Mouse (Mus musculus) adrenal gland, postnatal 36 days (tissue): ENCODE results near the gene Gm20605. TPM values are rescaled to one million over a fixed set of nuclear protein-coding genes. Genes with fewer than 3 reads are reported as not detected.

ENCODE experiments used
- DNase-seq, 2 experiments: peaks; one replicate each; pipeline ENCODE4 v3.0.0; 2021; ENCODE audit warnings: mixed read lengths in 1 of 2
- long read RNA-seq, 2 experiments: library from polyadenylated mRNA; stranded (forward); transcript quantifications; one replicate each; pipeline ENCODE4 v2.0.0; 2021; ENCODE audit warnings: borderline sequencing depth in 2 of 2
- total RNA-seq, 2 experiments: library from RNA; stranded (reverse); gene quantifications; 2 replicates each; pipeline ENCODE4 v1.2.3; 2021

Gene Gm20605
- 1 to 10 TPM; 7.9 to 9.6 TPM for total RNA-seq
- long read RNA-seq, experiment 1, partial matches to known transcripts: 2 of 7 reads
- long read RNA-seq, experiment 1, other reads (novel, unspliced or antisense): 5 of 7 reads
- long read RNA-seq, experiment 2, full-length matches to known transcripts: 1 of 4 reads
- long read RNA-seq, experiment 2, partial matches to known transcripts: 0 of 4 reads
- long read RNA-seq, experiment 2, other reads (novel, unspliced or antisense): 3 of 4 reads

- peak; percentile 99 for DNase-seq
These were observed at the start of gene Gm20605, which contains the start of the genes Fbxo24 and Lrch4 for GRCm38 (mm10) chr5:137628498-137629305. Gene Gm20605, plus strand, starts transcription at chr5:137629175. Gene Fbxo24, minus strand, starts transcription at chr5:137629002. Gene Lrch4, plus strand, starts transcription at chr5:137629121.

DNA sequence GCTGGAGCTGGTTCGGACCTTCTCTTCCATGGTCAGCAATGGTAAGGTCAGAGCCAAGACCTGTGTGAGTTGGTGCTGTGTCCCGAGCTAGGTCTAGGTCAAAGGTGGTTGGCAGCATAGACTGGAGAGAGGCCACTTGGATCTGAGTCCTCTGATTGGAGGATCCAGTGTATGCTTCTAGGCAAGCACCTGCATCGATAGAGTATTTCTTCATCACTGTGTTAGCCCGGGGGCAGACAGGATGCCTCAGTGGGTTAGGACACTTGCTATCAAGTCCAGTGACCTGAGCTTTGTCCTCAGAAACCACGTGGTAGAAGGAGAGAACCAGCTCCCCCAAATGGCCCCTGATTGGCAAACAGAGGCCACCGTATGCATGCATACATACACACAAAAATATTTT lies 48.7 kb upstream of the Gm20605 start:
- no peak for DNase-seq

- no peak for DNase-seq
These were observed 46.3 kb upstream of the Gm20605 start for GRCm38 (mm10) chr5:137582702-137583101.

GRCm38 (mm10) chr5:137583670-137584169 lies 45.3 kb upstream of the Gm20605 start:
- no peak for DNase-seq

GRCm38 (mm10) chr5:137584976-137585375 lies 44.0 kb upstream of the Gm20605 start:
- DNase-seq: peak; percentile 81 to 84

- no peak for DNase-seq
These were observed 38.5 kb upstream of the Gm20605 start for GRCm38 (mm10) chr5:137590507-137590906.

GRCm38 (mm10) chr5:137595921-137596320 lies 33.1 kb upstream of the Gm20605 start:
- no peak for DNase-seq

- no peak for DNase-seq
These were observed 32.2 kb upstream of the Gm20605 start for GRCm38 (mm10) chr5:137596601-137597261.

DNA sequence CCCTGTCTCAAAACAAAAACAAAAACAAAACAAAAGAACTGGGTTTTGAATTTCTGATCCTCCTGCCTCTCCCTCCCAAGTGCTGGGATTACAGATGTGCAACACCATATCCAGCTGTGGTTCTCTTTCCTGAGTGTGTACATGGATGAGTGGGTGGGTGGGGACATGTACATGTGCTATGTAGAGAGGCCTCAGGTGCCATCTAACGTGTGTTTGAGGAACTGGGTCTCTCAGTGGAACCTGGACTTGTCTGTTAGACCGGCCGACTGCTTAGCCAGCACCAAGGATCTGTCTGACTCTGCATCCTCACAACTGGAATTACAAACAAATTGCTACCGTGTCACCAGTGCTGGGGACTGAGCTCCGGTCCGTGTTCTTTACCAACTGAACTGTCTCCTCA lies 31.4 kb upstream of the Gm20605 start:
- no peak for DNase-seq

GRCm38 (mm10) chr5:137598100-137598826 lies 30.7 kb upstream of the Gm20605 start:
- DNase-seq: no peak

- no peak for DNase-seq
These were observed 29.4 kb upstream of the Gm20605 start for GRCm38 (mm10) chr5:137599600-137599999.

DNA sequence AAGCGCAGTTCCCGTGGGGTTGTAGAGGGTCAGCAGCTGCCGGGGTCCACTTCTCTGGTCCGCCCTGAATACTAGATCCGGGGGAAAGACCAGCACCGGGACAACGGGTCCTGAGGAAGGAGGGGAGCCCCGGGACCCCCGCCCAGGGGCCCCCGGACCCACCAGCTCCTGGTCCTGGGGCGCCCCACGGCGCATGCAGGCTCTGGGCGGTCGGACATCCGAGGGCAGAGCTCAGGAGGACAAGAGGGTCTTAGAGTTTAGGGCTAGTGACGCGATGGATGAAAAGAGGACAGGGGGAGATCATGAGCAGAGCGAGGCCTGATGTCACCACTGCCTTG lies 28.7 kb upstream of the Gm20605 start:
- DNase-seq: no peak

DNA sequence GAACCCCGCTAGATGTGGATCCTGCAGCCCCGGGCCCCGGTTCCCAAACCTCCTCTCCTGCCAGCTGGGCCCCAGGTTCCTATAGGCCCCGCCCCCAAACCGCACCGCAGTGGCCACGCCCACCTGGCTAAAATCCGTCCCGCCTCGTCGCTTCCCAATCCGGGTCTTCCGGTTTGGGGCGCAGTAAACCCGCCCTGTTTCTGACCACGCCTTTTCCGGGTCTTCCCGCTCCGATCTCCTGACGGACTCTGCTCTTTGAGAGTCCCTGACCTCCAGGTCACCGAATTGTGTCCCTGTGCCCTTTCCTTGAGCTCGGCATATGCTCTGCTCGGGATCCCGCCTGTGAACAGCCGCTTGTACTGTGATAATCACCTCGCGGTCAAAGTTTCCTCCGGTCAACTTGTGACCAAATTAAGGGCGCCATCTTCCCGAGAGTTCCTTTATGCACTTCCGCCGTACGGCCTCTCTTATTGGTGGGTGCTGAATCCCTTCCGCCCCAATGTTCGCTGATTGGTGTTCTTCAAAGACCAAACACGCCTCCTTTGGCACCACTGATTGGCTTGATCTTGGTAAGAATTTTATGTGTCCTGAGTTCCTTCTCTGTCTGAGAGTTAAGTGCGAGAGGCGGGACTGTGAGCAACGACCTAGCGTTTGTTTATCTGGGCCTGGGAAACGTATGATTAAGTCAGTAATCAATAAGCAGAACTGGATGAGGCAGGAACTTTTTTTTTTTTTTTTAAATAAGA lies 28.2 kb upstream of the Gm20605 start, which contains the start of gene Mospd3:
Gene Mospd3, minus strand, starts transcription at position 440 of the 746 bp plus-strand sequence.
- peak; percentile 97 for DNase-seq

GRCm38 (mm10) chr5:137601365-137601729 lies 27.6 kb upstream of the Gm20605 start:
- DNase-seq: peak; percentile 37 to 46

GRCm38 (mm10) chr5:137607860-137608653 lies 20.9 kb upstream of the Gm20605 start:
- no peak for DNase-seq

- DNase-seq: no peak
These were observed 20.3 kb upstream of the Gm20605 start for GRCm38 (mm10) chr5:137608654-137609190.

DNA sequence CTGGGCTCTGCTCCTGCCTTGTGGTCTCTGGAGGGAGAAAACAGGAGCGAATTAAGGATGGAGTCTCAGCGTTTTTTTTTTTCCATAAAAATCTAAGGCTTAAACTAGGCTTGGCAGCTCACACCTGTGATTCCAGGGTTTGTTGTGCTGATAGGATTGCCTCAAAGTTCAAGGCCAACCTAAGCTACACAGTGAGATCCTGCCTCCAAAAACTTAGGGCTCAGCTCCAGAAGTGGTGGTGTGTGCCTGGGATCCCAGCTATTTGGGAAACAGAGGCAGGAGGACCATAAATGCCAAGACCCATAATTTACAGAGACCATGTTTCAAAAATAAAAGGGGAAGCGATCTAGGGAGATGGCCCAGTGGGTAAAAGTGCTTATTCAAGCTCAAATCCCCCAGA lies 19.7 kb upstream of the Gm20605 start:
- no peak for DNase-seq

DNA sequence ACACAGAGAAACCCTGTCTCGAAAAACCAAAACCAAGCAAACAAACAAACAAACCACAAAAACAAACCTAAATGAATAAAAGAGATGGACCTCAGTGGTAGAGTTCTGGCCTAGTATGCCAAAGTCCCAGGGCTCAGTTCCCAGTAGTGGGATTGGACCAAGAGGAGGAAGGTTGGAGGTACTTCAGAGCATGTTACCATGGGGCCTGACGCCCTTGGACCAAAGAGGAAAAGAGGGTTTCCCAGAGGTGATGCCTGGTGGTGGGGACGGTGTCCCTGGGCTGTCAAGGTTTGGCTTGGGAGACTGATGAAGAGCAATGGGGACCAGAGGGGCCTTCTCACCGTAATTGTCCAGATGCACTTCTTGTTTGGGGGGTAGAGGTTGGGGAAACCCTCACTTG lies 18.9 kb upstream of the Gm20605 start:
- DNase-seq: peak in 1 of 2 experiments; percentile 19

DNA sequence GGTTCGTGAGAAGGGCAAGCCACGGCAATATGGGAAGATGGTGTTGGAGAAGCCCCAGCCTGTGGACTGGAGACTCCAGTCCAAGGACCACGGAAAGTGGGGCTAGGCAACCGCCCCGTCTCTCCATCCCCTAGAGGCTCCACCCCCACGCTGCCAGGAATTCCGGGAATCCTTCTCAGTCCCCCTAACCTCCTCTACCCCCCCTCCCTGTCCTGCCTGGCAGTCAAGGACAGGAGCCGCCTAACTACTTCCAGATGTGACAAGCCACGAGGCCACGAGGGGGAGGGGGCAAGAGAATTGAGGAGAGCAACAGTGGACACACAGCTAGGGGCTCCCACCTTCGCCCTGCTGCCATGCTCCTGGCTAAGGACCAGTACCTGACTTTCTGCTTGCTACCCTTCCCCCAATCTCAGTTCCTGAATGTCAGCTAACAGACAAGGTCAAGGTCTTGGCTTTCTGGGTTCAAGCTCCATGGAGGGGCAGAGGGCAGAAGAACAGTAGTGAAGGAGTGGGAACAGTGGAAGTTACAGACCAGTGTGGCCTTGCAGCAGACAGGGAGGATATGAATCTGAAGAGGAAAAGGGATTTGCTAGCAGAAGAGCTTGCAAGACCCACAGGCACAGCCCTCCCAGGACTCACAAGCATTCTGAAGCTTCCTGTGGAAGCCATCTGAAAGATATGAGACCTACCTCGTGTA lies 18.3 kb upstream of the Gm20605 start:
- peak; percentile 88 to 93 for DNase-seq

DNA sequence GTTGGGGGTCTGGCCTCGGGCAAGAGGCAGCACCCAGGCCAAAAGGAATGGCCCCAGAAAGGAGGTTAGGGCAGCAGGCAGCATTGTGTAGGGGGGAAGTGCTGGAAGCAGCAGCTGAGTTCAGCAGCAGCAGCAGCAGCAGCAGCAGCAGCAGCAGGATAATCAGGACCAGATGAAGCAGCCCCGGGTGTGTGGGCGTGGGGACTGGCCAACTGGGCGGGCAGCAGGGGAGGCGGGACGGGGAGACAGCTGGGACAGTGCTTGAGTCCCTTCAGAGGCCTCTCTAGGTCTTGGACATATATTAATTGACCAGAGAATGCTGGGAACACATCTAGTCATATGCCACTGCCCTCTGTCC lies 17.8 kb upstream of the Gm20605 start:
- DNase-seq: peak; percentile 85 to 89
